Comparison of ENCODE assay signal across 9 mouse cellular contexts in genomic region chr5:115266787-115267468, GRCm38 (mm10). TPM values are rescaled to one million over a fixed set of nuclear protein-coding genes. Genes with fewer than 3 reads are reported as not detected.
DNase-seq lines count a peak whose midpoint lies in the region; ATAC-seq lines count a peak whose summit lies in the region.
"Had no signal": no experiment of that assay in that cellular context is flagged by ENCODE, and none has a peak within 500 bp of the region (broad histone marks: within the 10 kb centered on the region; RNA-seq: fewer than 3 reads in every experiment).

No protein-coding gene starts in this region.

- peak overlapping the region; percentile 51; the same call in 1 of the 2 replicates for H3K27ac ChIP-seq in limb, embryonic 12.5 days
- no peak overlapping the region for H3K27ac ChIP-seq in forebrain, embryonic 11.5 days (ENCODE audit: low read depth, low read length)
- H3K27ac ChIP-seq: forebrain, embryonic 12.5 days; neural tube, embryonic 15.5 days had no signal

- H3K4me2 ChIP-seq in limb, embryonic 12.5 days = no peak overlapping the region
- H3K4me2 ChIP-seq in forebrain, embryonic 11.5 days (ENCODE audit: low read depth, low read length, severe bottlenecking) = no peak overlapping the region
- H3K4me2 ChIP-seq: forebrain, embryonic 12.5 days; neural tube, embryonic 15.5 days had no signal

- H3K9me3 ChIP-seq in limb, embryonic 12.5 days = no peaks in the 10 kb centered on the region
- no peaks in the 10 kb centered on the region for H3K9me3 ChIP-seq in forebrain, embryonic 11.5 days (ENCODE audit: control insufficient read depth, low read length)
- H3K9me3 ChIP-seq: forebrain, embryonic 12.5 days; neural tube, embryonic 15.5 days had no signal

- H3K4me3 ChIP-seq in limb, embryonic 12.5 days (replicated peaks) = no peak overlapping the region
- no peak overlapping the region for H3K4me3 ChIP-seq in forebrain, embryonic 11.5 days (ENCODE audit: low read depth, low read length)
- H3K4me3 ChIP-seq: forebrain, embryonic 12.5 days; neural tube, embryonic 15.5 days had no signal

- peaks cover 32% of the 10 kb centered on the region for H3K4me1 ChIP-seq in limb, embryonic 12.5 days (replicated peaks)
- peaks cover 8% of the 10 kb centered on the region for H3K4me1 ChIP-seq in forebrain, embryonic 11.5 days (replicated peaks; ENCODE audit: control insufficient read depth, insufficient read depth, low read length)

- peak; percentile 50 for DNase-seq in lung, postnatal 36 days
- no peak for DNase-seq in lung, postnatal 14 days
- DNase-seq in c-Kit-positive CD71-positive TER-119-positive erythroid progenitor cells, embryonic 14.5 days (ENCODE audit: low spot score) = peak; percentile 97
- peak; percentile 47 to 79 for DNase-seq in spleen, postnatal 10 days (ENCODE audit: low spot score in 2 of 2)
- no peak for DNase-seq in forebrain, embryonic 11.5 days (ENCODE audit: low spot score)

- peaks cover 58% of the 10 kb centered on the region for H3K36me3 ChIP-seq in limb, embryonic 12.5 days
- H3K36me3 ChIP-seq in forebrain, embryonic 11.5 days (ENCODE audit: control insufficient read depth, insufficient read depth, low read length) = no peaks in the 10 kb centered on the region; the same call in 1 of the 2 replicates

- no peak overlapping the region for H3K9ac ChIP-seq in limb, embryonic 12.5 days (replicated peaks)
- no peak overlapping the region for H3K9ac ChIP-seq in forebrain, embryonic 11.5 days (ENCODE audit: low read length)
- H3K9ac ChIP-seq: forebrain, embryonic 12.5 days; neural tube, embryonic 15.5 days had no signal

- ATAC-seq in limb, embryonic 12.5 days (ENCODE audit: insufficient number of reproducible peaks, insufficient read depth, low FRiP score, low TSS enrichment, low read depth) = no peak
- no peak for ATAC-seq in activated CD4-positive, CD25-positive, alpha-beta regulatory T cell, adult 4 months
- ATAC-seq in forebrain, embryonic 11.5 days (replicated peaks; ENCODE audit: low FRiP score) = no peak

- no peaks in the 10 kb centered on the region for H3K27me3 ChIP-seq in limb, embryonic 12.5 days
- H3K27me3 ChIP-seq in forebrain, embryonic 11.5 days (ENCODE audit: control insufficient read depth, insufficient read depth, low read length) = no peaks in the 10 kb centered on the region
- H3K27me3 ChIP-seq: forebrain, embryonic 12.5 days; neural tube, embryonic 15.5 days had no signal

- 91% methylated on average over 8 of the region's 8 CpGs for WGBS in limb, embryonic 12.5 days
- WGBS in forebrain, embryonic 11.5 days = 90% methylated on average over 8 of the region's 8 CpGs

RNA-seq across cellular contexts. Expression of gene Rnf10, which starts 5.8 kb away (rescaled TPM):
- 174 and 184 TPM in 2 replicates for polyA plus RNA-seq in limb, embryonic 12.5 days (2016; fragmentation: Nextera tagmentation; extraction: Ambion mirVana)
- 10 to 100 TPM; 30.8 to 33.1 TPM for polyA plus RNA-seq in activated CD4-positive, CD25-positive, alpha-beta regulatory T cell, adult 4 months (2017; shearing (Covaris generic))
- polyA plus RNA-seq in forebrain, embryonic 11.5 days (2014; fragmentation: Nextera tagmentation; extraction: Ambion mirVana) = 109 and 110 TPM in 2 replicates

RNA-seq across cellular contexts. Expression of gene Coq5, which starts 12.5 kb away (rescaled TPM):
- 39.0 and 44.0 TPM in 2 replicates for polyA plus RNA-seq in limb, embryonic 12.5 days (2016; fragmentation: Nextera tagmentation; extraction: Ambion mirVana)
- 10 to 100 TPM; 27.2 to 34.4 TPM for polyA plus RNA-seq in activated CD4-positive, CD25-positive, alpha-beta regulatory T cell, adult 4 months (2017; shearing (Covaris generic))
- 57.1 and 58.2 TPM in 2 replicates for polyA plus RNA-seq in forebrain, embryonic 11.5 days (2014; fragmentation: Nextera tagmentation; extraction: Ambion mirVana)

RNA-seq across cellular contexts. Expression of gene Pop5, which starts 31.3 kb away (rescaled TPM):
- polyA plus RNA-seq in limb, embryonic 12.5 days (2016; fragmentation: Nextera tagmentation; extraction: Ambion mirVana) = 93.9 and 104 TPM in 2 replicates
- 100 to 1,000 TPM; 122 to 135 TPM for polyA plus RNA-seq in activated CD4-positive, CD25-positive, alpha-beta regulatory T cell, adult 4 months (2017; shearing (Covaris generic))
- 98.4 and 105 TPM in 2 replicates for polyA plus RNA-seq in forebrain, embryonic 11.5 days (2014; fragmentation: Nextera tagmentation; extraction: Ambion mirVana)

RNA-seq across cellular contexts. Expression of gene Dynll1, which starts 33.9 kb away (rescaled TPM):
- polyA plus RNA-seq in limb, embryonic 12.5 days (2016; fragmentation: Nextera tagmentation; extraction: Ambion mirVana) = 1,818 and 1,898 TPM in 2 replicates
- 100 to 1,000 TPM; 459 to 496 TPM for polyA plus RNA-seq in activated CD4-positive, CD25-positive, alpha-beta regulatory T cell, adult 4 months (2017; shearing (Covaris generic))
- polyA plus RNA-seq in forebrain, embryonic 11.5 days (2014; fragmentation: Nextera tagmentation; extraction: Ambion mirVana) = 1,518 and 1,534 TPM in 2 replicates

Comparison
In these comparisons a context has a peak if more than half of its experiments do, and no peak if none do; other contexts are left out.
1. DNase-seq: peak in lung, postnatal 36 days (single experiment), c-Kit-positive CD71-positive TER-119-positive erythroid progenitor cells, embryonic 14.5 days (single experiment) and spleen, postnatal 10 days (2 of 2); none in lung, postnatal 14 days (single experiment) and forebrain, embryonic 11.5 days (single experiment).